Mouse (Mus musculus) liver, embryonic 14.5 days (tissue): ENCODE measurements around the gene Arhgef38. TPM values are rescaled to one million over a fixed set of nuclear protein-coding genes. Genes with fewer than 3 reads are reported as not detected.

Source experiments
- ATAC-seq: fragments of 200-750 bp; cut with Nextera tagmentation; 2 replicates; pipeline ENCODE4 v1.8.0; 2017; ENCODE audit warnings: moderate number of reproducible peaks, mild to moderate bottlenecking, moderate library complexity; ENCODE audit not compliant: insufficient read depth
- DNase-seq, 3 experiments: peaks; one replicate each; pipeline ENCODE4 v3.0.0-alpha.2; 2012 to 2013; ENCODE audit warnings: low read depth in 3 of 3, low spot score in 3 of 3
- H3K27ac ChIP-seq: fragments of 300-500 bp; sonication (generic); 2 replicates; pipeline ENCODE4 v1.5.1; 2014; ENCODE audit warnings: moderate library complexity, mild to moderate bottlenecking, control low read depth, inconsistent platforms
- H3K27me3 ChIP-seq: fragments of 300-500 bp; sonication (generic); 2 replicates; pipeline ENCODE4 v1.6.1; 2014; ENCODE audit warnings: mild to moderate bottlenecking, low read length, moderate library complexity; ENCODE audit not compliant: control insufficient read depth, insufficient read depth
- H3K36me3 ChIP-seq: fragments of 300-500 bp; sonication (generic); replicated peaks from 2 replicates; pipeline ENCODE4 v1.6.1; 2014; ENCODE audit warnings: low read depth; ENCODE audit not compliant: control insufficient read depth, insufficient read depth
- H3K4me1 ChIP-seq, 2 experiments: fragments of 200-500 bp in 1 of 2; fragments of 300-500 bp in 1 of 2; sonication (generic) in 1 of 2; replicated peaks; 2 replicates each; pipeline ENCODE4 v1.6.1; 2012 to 2014; ENCODE audit warnings: antibody characterized with exemption in 1 of 2, inconsistent platforms in 1 of 2, low read length in 1 of 2; ENCODE audit not compliant: control insufficient read depth in 2 of 2, insufficient read depth in 2 of 2
- H3K4me2 ChIP-seq: fragments of 300-500 bp; sonication (generic); 2 replicates; pipeline ENCODE4 v1.6.1; 2014; ENCODE audit warnings: low read depth, mild to moderate bottlenecking, control low read depth, moderate library complexity
- H3K4me3 ChIP-seq, 2 experiments: fragments of 200-500 bp in 1 of 2; fragments of 300-500 bp in 1 of 2; sonication (generic) in 1 of 2; 2 replicates each; pipeline ENCODE4 v1.5.1; 2012 to 2014; ENCODE audit warnings: low read depth in 2 of 2, low read length in 2 of 2, mild to moderate bottlenecking in 2 of 2, control low read depth in 1 of 2, inconsistent platforms in 1 of 2, moderate library complexity in 1 of 2; ENCODE audit not compliant: insufficient read depth in 1 of 2
- H3K9ac ChIP-seq: fragments of 300-500 bp; sonication (generic); replicated peaks from 2 replicates; pipeline ENCODE4 v1.6.1; 2014; ENCODE audit warnings: mild to moderate bottlenecking, control low read depth, moderate library complexity
- H3K9me3 ChIP-seq: fragments of 300-500 bp; sonication (generic); 2 replicates; pipeline ENCODE4 v1.6.1; 2016; ENCODE audit warnings: low read length, mixed read lengths; ENCODE audit not compliant: control insufficient read depth
- CTCF ChIP-seq: IDR thresholded peaks from 2 replicates; pipeline ENCODE4 v1.5.1; 2016; ENCODE audit warnings: antibody characterized with exemption, low read depth, control low read depth
- EP300 ChIP-seq: IDR thresholded peaks from 2 replicates; pipeline ENCODE4 v1.6.1; 2016; ENCODE audit warnings: antibody characterized with exemption, low read depth
- WGBS: fragments of 180-500 bp; shearing (Covaris S2); extraction: QIAGEN DNeasy Blood & Tissue Kit; methylation state at CpG from one replicate; pipeline ENCODE4 v1.1.7; 2014; ENCODE audit not compliant: insufficient replicate concordance; 5-methylcytosine and 5-hydroxymethylcytosine counted together
- polyA plus RNA-seq, 2 experiments: library from polyadenylated mRNA; depleted of rRNA in 1 of 2; stranded (reverse) in 1 of 2; unstranded in 1 of 2; fragments of >200 nt; fragmentation: Nextera tagmentation in 1 of 2; extraction: Ambion mirVana in 1 of 2; gene quantifications; 2 replicates each; pipeline versions ENCODE4 v1.2.1 to v1.2.3; 2012 to 2014

The Arhgef38 gene
- polyA plus RNA-seq, 2 experiments, result 0.02 TPM; not detected in 1

GRCm38 (mm10) chr3:133169737-133170136 lies 65.0 kb downstream of the Arhgef38 start:
- no peak for TF ChIP-seq EP300
- 68% methylated on average over 7 of the region's 7 CpGs for WGBS
- ATAC-seq (no peak), DNase-seq (no peak)
- Histone ChIP-seq H3K4me3 (no peak overlapping the region), H3K4me2 (no peak overlapping the region), H3K36me3 (no peaks in the 10 kb centered on the region), H3K4me1 (no peaks in the 10 kb centered on the region), H3K9ac (no peak overlapping the region), H3K27me3 (no peaks in the 10 kb centered on the region), H3K9me3 (no peaks in the 10 kb centered on the region), H3K27ac (no peak overlapping the region)

DNA sequence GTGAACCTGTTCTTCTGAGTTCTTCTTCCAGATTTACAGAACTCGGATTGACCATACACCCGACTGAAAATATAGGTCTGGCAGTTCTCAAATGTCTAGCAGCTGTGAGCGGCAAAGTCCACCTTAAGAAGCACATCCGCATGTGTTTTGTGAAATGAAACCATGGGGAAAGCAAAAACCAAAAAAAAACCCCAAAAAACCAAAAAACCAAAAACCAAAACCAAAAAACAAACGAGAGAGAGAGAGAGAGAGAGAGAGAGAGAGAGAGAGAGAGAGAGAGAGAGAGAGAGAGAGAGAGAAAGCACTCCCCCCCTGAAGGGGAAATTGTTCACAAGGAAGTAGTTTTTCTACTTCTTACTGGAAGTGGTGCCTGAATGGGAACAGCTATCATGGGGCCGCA lies 67.2 kb downstream of the Arhgef38 start:
- Histone ChIP-seq H3K4me3 (no peak overlapping the region), H3K27me3 (no peaks in the 10 kb centered on the region)
- WGBS, result 55% methylated on average over 6 of the region's 6 CpGs

GRCm38 (mm10) chr3:133165130-133165529 lies 69.6 kb downstream of the Arhgef38 start:
- DNase-seq, result no peak
- TF ChIP-seq EP300 (no peak), CTCF (no peak)
- Histone ChIP-seq H3K9ac (no peak overlapping the region), H3K9me3 (no peaks in the 10 kb centered on the region), H3K36me3 (no peaks in the 10 kb centered on the region), H3K4me1 (no peaks in the 10 kb centered on the region), H3K4me2 (no peak overlapping the region), H3K27me3 (no peaks in the 10 kb centered on the region), H3K4me3 (no peak overlapping the region), H3K27ac (no peak overlapping the region)
- WGBS, result 9% methylated on average over 1 of the region's 1 CpGs
- ATAC-seq, result no peak

More for the DNA sequence above, 67.2 kb downstream of the Arhgef38 start:
- TF ChIP-seq CTCF, result no peak
- no peak for TF ChIP-seq EP300
- Histone ChIP-seq H3K4me1 (no peaks in the 10 kb centered on the region), H3K27ac (no peak overlapping the region), H3K4me2 (no peak overlapping the region), H3K9ac (no peak overlapping the region), H3K9me3 (no peaks in the 10 kb centered on the region), H3K36me3 (no peaks in the 10 kb centered on the region)
- DNase-seq, result no peak
- no peak for ATAC-seq

- H3K4me2 ChIP-seq, result no peak overlapping the region
- H3K9me3 ChIP-seq, result no peaks in the 10 kb centered on the region
- H3K9ac ChIP-seq, result no peak overlapping the region
- no peak for ATAC-seq
- no peak for DNase-seq
- TF ChIP-seq CTCF (no peak), EP300 (no peak)
- no peaks in the 10 kb centered on the region for H3K4me1 ChIP-seq
- no peaks in the 10 kb centered on the region for H3K36me3 ChIP-seq
- 60% methylated on average over 6 of the region's 6 CpGs for WGBS
- H3K27me3 ChIP-seq, result no peaks in the 10 kb centered on the region
- no peak overlapping the region for H3K4me3 ChIP-seq
- no peak overlapping the region for H3K27ac ChIP-seq
These were observed 70.8 kb downstream of the Arhgef38 start for GRCm38 (mm10) chr3:133163913-133164406.

- Histone ChIP-seq H3K9me3 (no peaks in the 10 kb centered on the region), H3K36me3 (no peaks in the 10 kb centered on the region), H3K9ac (no peak overlapping the region), H3K27ac (no peak overlapping the region), H3K4me3 (no peak overlapping the region), H3K4me1 (no peaks in the 10 kb centered on the region), H3K4me2 (no peak overlapping the region), H3K27me3 (no peaks in the 10 kb centered on the region)
- TF ChIP-seq EP300, result no peak
- TF ChIP-seq CTCF, result no peak
- DNase-seq, result no peak
- 59% methylated on average over 7 of the region's 7 CpGs for WGBS
- no peak for ATAC-seq
These were observed 71.6 kb downstream of the Arhgef38 start for GRCm38 (mm10) chr3:133163174-133163573.
